Comparison of ENCODE assay signal across 26 mouse cellular contexts in genomic region chr9:108799564-108799963, GRCm38 (mm10). TPM values are rescaled to one million over a fixed set of nuclear protein-coding genes. Genes with fewer than 3 reads are reported as not detected.
DNase-seq lines count a peak whose midpoint lies in the region; ATAC-seq and TF ChIP-seq lines count a peak whose summit lies in the region.
"Had no signal": no experiment of that assay in that cellular context is flagged by ENCODE, and none has a peak within 500 bp of the region (broad histone marks: within the 10 kb centered on the region; RNA-seq: fewer than 3 reads in every experiment).

No protein-coding gene starts in this region.

- no peak overlapping the region for H3K4me3 ChIP-seq in hindbrain, embryonic 15.5 days
- no peak overlapping the region for H3K4me3 ChIP-seq in hindbrain, embryonic 14.5 days (replicated peaks; ENCODE audit: low read length)
- H3K4me3 ChIP-seq in layer of hippocampus, adult 2 months = peak overlapping the region; percentile 34; the same call in 1 of the 2 replicates
- no peak overlapping the region for H3K4me3 ChIP-seq in midbrain, postnatal 0 days (ENCODE audit: low read depth, low read length)
- H3K4me3 ChIP-seq in midbrain, embryonic 11.5 days (ENCODE audit: low read depth, low read length) = no peak overlapping the region
- H3K4me3 ChIP-seq in stomach, postnatal 0 days (ENCODE audit: low read depth, low read length) = no peak overlapping the region
- H3K4me3 ChIP-seq: embryonic facial prominence, embryonic 10.5 days; embryonic facial prominence, embryonic 15.5 days; forebrain, embryonic 13.5 days; limb, embryonic 13.5 days had no signal

- 0 out of 2 replicates have a peak, but pooled peaks have one; percentile 17 for ATAC-seq in hindbrain, embryonic 15.5 days (ENCODE audit: low FRiP score, low read depth)
- ATAC-seq in hindbrain, embryonic 14.5 days (ENCODE audit: low FRiP score) = no peak
- no peak for ATAC-seq in midbrain, postnatal 0 days (ENCODE audit: low FRiP score)
- ATAC-seq in midbrain, embryonic 11.5 days (ENCODE audit: low FRiP score) = no peak
- ATAC-seq in stomach, postnatal 0 days (ENCODE audit: low FRiP score, low TSS enrichment) = no peak
- ATAC-seq: activated CD4-positive, CD25-positive, alpha-beta regulatory T cell, adult 4 months; CD4-positive, CD25-positive, alpha-beta regulatory T cell, adult 4 months; forebrain, embryonic 13.5 days; inflammation-experienced regulatory T-cells, adult 6 months; lung, postnatal 0 days had no signal

- peaks cover 78% of the 10 kb centered on the region for H3K36me3 ChIP-seq in hindbrain, embryonic 15.5 days
- H3K36me3 ChIP-seq in hindbrain, embryonic 14.5 days (replicated peaks; ENCODE audit: control insufficient read depth, insufficient read depth) = peaks cover 89% of the 10 kb centered on the region
- H3K36me3 ChIP-seq in midbrain, postnatal 0 days (ENCODE audit: insufficient read depth, low read length) = peaks cover 48% of the 10 kb centered on the region
- peaks cover 30% of the 10 kb centered on the region for H3K36me3 ChIP-seq in midbrain, embryonic 11.5 days (ENCODE audit: control insufficient read depth, insufficient read depth, low read length)
- peaks cover 22% of the 10 kb centered on the region for H3K36me3 ChIP-seq in stomach, postnatal 0 days (ENCODE audit: control insufficient read depth, insufficient read depth, low read length)

- TF ChIP-seq EP300 in stomach, postnatal 0 days (optimal IDR thresholded peaks at IDR 0.05) = no peak

- no peaks in the 10 kb centered on the region for H3K9me3 ChIP-seq in hindbrain, embryonic 15.5 days
- no peaks in the 10 kb centered on the region for H3K9me3 ChIP-seq in hindbrain, embryonic 14.5 days (ENCODE audit: control insufficient read depth, low read length)
- H3K9me3 ChIP-seq in midbrain, postnatal 0 days (ENCODE audit: low read length) = no peaks in the 10 kb centered on the region
- no peaks in the 10 kb centered on the region for H3K9me3 ChIP-seq in midbrain, embryonic 11.5 days (ENCODE audit: control insufficient read depth, low read length)
- no peaks in the 10 kb centered on the region for H3K9me3 ChIP-seq in stomach, postnatal 0 days (ENCODE audit: control insufficient read depth, low read length)
- H3K9me3 ChIP-seq: embryonic facial prominence, embryonic 10.5 days; embryonic facial prominence, embryonic 15.5 days; forebrain, embryonic 13.5 days; limb, embryonic 13.5 days had no signal

- WGBS in hindbrain, embryonic 15.5 days = 81% methylated on average over 3 of the region's 3 CpGs
- 90% methylated on average over 3 of the region's 3 CpGs for WGBS in hindbrain, embryonic 14.5 days
- 89% methylated on average over 3 of the region's 3 CpGs for WGBS in midbrain, postnatal 0 days
- 93% methylated on average over 3 of the region's 3 CpGs for WGBS in midbrain, embryonic 11.5 days
- 77% methylated on average over 3 of the region's 3 CpGs for WGBS in stomach, postnatal 0 days

- TF ChIP-seq CTCF in layer of hippocampus, adult 2 months (conservative IDR thresholded peaks at IDR 0.05) = peak; percentile 58
- no peak for TF ChIP-seq CTCF in midbrain, postnatal 0 days (IDR thresholded peaks at IDR 0.05)
- TF ChIP-seq CTCF in stomach, postnatal 0 days (IDR thresholded peaks at IDR 0.05; ENCODE audit: low read depth) = peak; percentile 33

- H3K27me3 ChIP-seq in hindbrain, embryonic 15.5 days = no peaks in the 10 kb centered on the region
- no peaks in the 10 kb centered on the region for H3K27me3 ChIP-seq in hindbrain, embryonic 14.5 days (ENCODE audit: control insufficient read depth, insufficient read depth, low read length)
- H3K27me3 ChIP-seq in midbrain, postnatal 0 days (ENCODE audit: insufficient read depth, low read length) = no peaks in the 10 kb centered on the region
- H3K27me3 ChIP-seq in midbrain, embryonic 11.5 days (ENCODE audit: control insufficient read depth, insufficient read depth, low read length) = no peaks in the 10 kb centered on the region
- no peaks in the 10 kb centered on the region for H3K27me3 ChIP-seq in stomach, postnatal 0 days (ENCODE audit: control insufficient read depth, insufficient read depth, low read length)
- H3K27me3 ChIP-seq: embryonic facial prominence, embryonic 15.5 days; forebrain, embryonic 13.5 days; limb, embryonic 13.5 days had no signal

- H3K9ac ChIP-seq in hindbrain, embryonic 15.5 days = no peak overlapping the region
- no peak overlapping the region for H3K9ac ChIP-seq in hindbrain, embryonic 14.5 days
- H3K9ac ChIP-seq in midbrain, postnatal 0 days (replicated peaks; ENCODE audit: low read length, poor library complexity, severe bottlenecking) = no peak overlapping the region
- no peak overlapping the region for H3K9ac ChIP-seq in midbrain, embryonic 11.5 days (ENCODE audit: low read length)
- no peak overlapping the region for H3K9ac ChIP-seq in stomach, postnatal 0 days (ENCODE audit: low read length)
- H3K9ac ChIP-seq: embryonic facial prominence, embryonic 15.5 days; forebrain, embryonic 13.5 days; limb, embryonic 13.5 days had no signal

- DNase-seq in hindbrain, embryonic 14.5 days (ENCODE audit: low spot score) = no peak
- no peak for DNase-seq in layer of hippocampus, adult 2 months (ENCODE audit: low spot score in 2 of 2)
- no peak for DNase-seq in layer of hippocampus, adult 9-11 months
- peak; percentile 40 for DNase-seq in midbrain, postnatal 0 days (ENCODE audit: low spot score)
- DNase-seq in midbrain, embryonic 11.5 days (ENCODE audit: low spot score, missing footprints) = no peak
- DNase-seq in stomach, postnatal 0 days (ENCODE audit: low spot score) = no peak
- no peak for DNase-seq in thymus, postnatal 14 days
- DNase-seq: adrenal gland, adult 2 months; cerebellum, adult 11 months; gastrocnemius, postnatal 10 days; kidney, adult 9 months; kidney, postnatal 25 days; midbrain, embryonic 14.5 days; right cerebral cortex, postnatal 25 days; spleen, adult 18-20 months; thymus, adult 18-20 months had no signal

- H3K4me1 ChIP-seq in hindbrain, embryonic 15.5 days (replicated peaks) = peaks cover 28% of the 10 kb centered on the region
- peaks cover 15% of the 10 kb centered on the region for H3K4me1 ChIP-seq in hindbrain, embryonic 14.5 days (replicated peaks; ENCODE audit: control insufficient read depth, insufficient read depth, low read length)
- no peaks in the 10 kb centered on the region for H3K4me1 ChIP-seq in midbrain, postnatal 0 days (ENCODE audit: insufficient read depth, low read length)
- peaks cover 10% of the 10 kb centered on the region for H3K4me1 ChIP-seq in midbrain, embryonic 11.5 days (ENCODE audit: control insufficient read depth, insufficient read depth, low read length)
- H3K4me1 ChIP-seq in stomach, postnatal 0 days (replicated peaks; ENCODE audit: control insufficient read depth, insufficient read depth) = no peaks in the 10 kb centered on the region

- no peak overlapping the region for H3K4me2 ChIP-seq in hindbrain, embryonic 15.5 days
- no peak overlapping the region for H3K4me2 ChIP-seq in hindbrain, embryonic 14.5 days (replicated peaks)
- no peak overlapping the region for H3K4me2 ChIP-seq in midbrain, postnatal 0 days (ENCODE audit: low read depth, low read length, poor library complexity, severe bottlenecking)
- H3K4me2 ChIP-seq in midbrain, embryonic 11.5 days = no peak overlapping the region
- H3K4me2 ChIP-seq in stomach, postnatal 0 days (replicated peaks; ENCODE audit: low read depth) = no peak overlapping the region
- H3K4me2 ChIP-seq: embryonic facial prominence, embryonic 15.5 days; forebrain, embryonic 13.5 days; limb, embryonic 13.5 days had no signal

- H3K27ac ChIP-seq in hindbrain, embryonic 15.5 days (replicated peaks) = no peak overlapping the region
- no peak overlapping the region for H3K27ac ChIP-seq in hindbrain, embryonic 14.5 days
- peak overlapping the region; percentile 91 for H3K27ac ChIP-seq in layer of hippocampus, adult 2 months
- H3K27ac ChIP-seq in midbrain, postnatal 0 days (ENCODE audit: low read depth, low read length) = no peak overlapping the region
- H3K27ac ChIP-seq in midbrain, embryonic 11.5 days (ENCODE audit: low read depth, low read length) = no peak overlapping the region
- H3K27ac ChIP-seq in stomach, postnatal 0 days (replicated peaks) = no peak overlapping the region
- H3K27ac ChIP-seq: embryonic facial prominence, embryonic 10.5 days; embryonic facial prominence, embryonic 15.5 days; forebrain, embryonic 13.5 days; limb, embryonic 13.5 days; macrophage had no signal

RNA-seq across cellular contexts. Expression of gene Nckipsd, which starts 8.6 kb away (rescaled TPM):
- 30.3 and 30.7 TPM in 2 replicates for polyA plus RNA-seq in hindbrain, embryonic 15.5 days (2015; fragmentation: Nextera tagmentation; extraction: Ambion mirVana)
- 28.5 and 29.6 TPM in 2 replicates for polyA plus RNA-seq in hindbrain, embryonic 14.5 days (2014; fragmentation: Nextera tagmentation; extraction: Ambion mirVana)
- total RNA-seq in layer of hippocampus, adult 2 months (2021) = 10 to 100 TPM; 68.8 to 71.3 TPM
- 30.1 and 83.4 TPM in 2 replicates for total RNA-seq in midbrain, postnatal 0 days (2014; rRNA removed)
- 25.7 and 32.5 TPM in 2 replicates for polyA plus RNA-seq in midbrain, postnatal 0 days (2015; fragmentation: Nextera tagmentation; extraction: Ambion mirVana)
- polyA plus RNA-seq in midbrain, embryonic 11.5 days (2014; fragmentation: Nextera tagmentation; extraction: Ambion mirVana) = 8.3 and 9.2 TPM in 2 replicates
- 7.9 and 8.5 TPM in 2 replicates for polyA plus RNA-seq in stomach, postnatal 0 days (2015; fragmentation: Nextera tagmentation; extraction: Ambion mirVana)

RNA-seq across cellular contexts. Expression of gene Ip6k2, which starts 16.0 kb away (rescaled TPM):
- 180 and 206 TPM in 2 replicates for polyA plus RNA-seq in hindbrain, embryonic 15.5 days (2015; fragmentation: Nextera tagmentation; extraction: Ambion mirVana)
- polyA plus RNA-seq in hindbrain, embryonic 14.5 days (2014; fragmentation: Nextera tagmentation; extraction: Ambion mirVana) = 202 and 238 TPM in 2 replicates
- total RNA-seq in layer of hippocampus, adult 2 months (2021) = 100 to 1,000 TPM; 249 to 251 TPM
- 126 and 138 TPM in 2 replicates for total RNA-seq in midbrain, postnatal 0 days (2014; rRNA removed)
- polyA plus RNA-seq in midbrain, postnatal 0 days (2015; fragmentation: Nextera tagmentation; extraction: Ambion mirVana) = 228 and 230 TPM in 2 replicates
- polyA plus RNA-seq in midbrain, embryonic 11.5 days (2014; fragmentation: Nextera tagmentation; extraction: Ambion mirVana) = 104 and 109 TPM in 2 replicates
- 35.7 and 37.8 TPM in 2 replicates for polyA plus RNA-seq in stomach, postnatal 0 days (2015; fragmentation: Nextera tagmentation; extraction: Ambion mirVana)

RNA-seq across cellular contexts. Expression of gene Celsr3, which starts 26.6 kb away (rescaled TPM):
- polyA plus RNA-seq in hindbrain, embryonic 15.5 days (2015; fragmentation: Nextera tagmentation; extraction: Ambion mirVana) = 12.7 and 14.6 TPM in 2 replicates
- 15.4 and 16.0 TPM in 2 replicates for polyA plus RNA-seq in hindbrain, embryonic 14.5 days (2014; fragmentation: Nextera tagmentation; extraction: Ambion mirVana)
- 10 to 100 TPM; 66.4 to 79.6 TPM for total RNA-seq in layer of hippocampus, adult 2 months (2021)
- total RNA-seq in midbrain, postnatal 0 days (2014; rRNA removed) = 61.7 and 76.3 TPM in 2 replicates
- 7.2 and 7.4 TPM in 2 replicates for polyA plus RNA-seq in midbrain, postnatal 0 days (2015; fragmentation: Nextera tagmentation; extraction: Ambion mirVana)
- 5.4 and 6.4 TPM in 2 replicates for polyA plus RNA-seq in midbrain, embryonic 11.5 days (2014; fragmentation: Nextera tagmentation; extraction: Ambion mirVana)
- polyA plus RNA-seq in stomach, postnatal 0 days (2015; fragmentation: Nextera tagmentation; extraction: Ambion mirVana) = 0.15 and 0.22 TPM in 2 replicates
- polyA plus RNA-seq: activated CD4-positive, CD25-positive, alpha-beta regulatory T cell, adult 4 months; inflammation-experienced regulatory T-cells, adult 6 months had no signal

RNA-seq across cellular contexts. Expression of gene Slc26a6, which starts 53.5 kb away (rescaled TPM):
- 19.5 and 22.1 TPM in 2 replicates for polyA plus RNA-seq in hindbrain, embryonic 15.5 days (2015; fragmentation: Nextera tagmentation; extraction: Ambion mirVana)
- 19.1 and 21.5 TPM in 2 replicates for polyA plus RNA-seq in hindbrain, embryonic 14.5 days (2014; fragmentation: Nextera tagmentation; extraction: Ambion mirVana)
- total RNA-seq in layer of hippocampus, adult 2 months (2021) = 10 to 100 TPM; 16.6 to 22.3 TPM
- 18.0 and 20.2 TPM in 2 replicates for total RNA-seq in midbrain, postnatal 0 days (2014; rRNA removed)
- polyA plus RNA-seq in midbrain, postnatal 0 days (2015; fragmentation: Nextera tagmentation; extraction: Ambion mirVana) = 23.8 and 24.6 TPM in 2 replicates
- 7.5 and 8.0 TPM in 2 replicates for polyA plus RNA-seq in midbrain, embryonic 11.5 days (2014; fragmentation: Nextera tagmentation; extraction: Ambion mirVana)
- polyA plus RNA-seq in stomach, postnatal 0 days (2015; fragmentation: Nextera tagmentation; extraction: Ambion mirVana) = 8.0 and 8.2 TPM in 2 replicates
